Mouse (Mus musculus): ENCODE data around the gene Nudt8.
"Not testable (repeated sequence)": the region's sequence is repeated elsewhere in the genome, so short reads cannot be mapped to it uniquely, and the experiment has no call there.

Gene Nudt8

DNA sequence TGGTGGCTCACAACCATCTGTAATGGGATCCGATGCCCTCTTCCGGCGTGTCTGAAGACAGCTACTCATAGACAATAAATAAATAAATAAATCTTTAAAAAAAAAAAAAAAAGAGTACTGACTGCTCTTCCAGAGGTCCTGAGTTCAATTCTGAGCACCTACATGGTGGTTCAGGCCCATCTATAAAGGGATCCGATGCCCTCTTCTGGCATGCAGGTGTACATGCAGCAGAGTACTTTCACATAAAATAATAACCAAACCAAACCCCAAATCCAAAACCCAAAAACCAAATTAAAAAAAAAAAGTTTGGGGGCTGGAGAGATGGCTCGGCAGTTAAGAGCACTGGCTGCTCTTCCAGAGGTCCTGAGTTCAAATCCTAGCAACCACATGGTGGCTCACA is 48.7 kb downstream of the Nudt8 start:
- in situ Hi-C loops (cut with MboI, MseI): not testable (repeated sequence)

DNA sequence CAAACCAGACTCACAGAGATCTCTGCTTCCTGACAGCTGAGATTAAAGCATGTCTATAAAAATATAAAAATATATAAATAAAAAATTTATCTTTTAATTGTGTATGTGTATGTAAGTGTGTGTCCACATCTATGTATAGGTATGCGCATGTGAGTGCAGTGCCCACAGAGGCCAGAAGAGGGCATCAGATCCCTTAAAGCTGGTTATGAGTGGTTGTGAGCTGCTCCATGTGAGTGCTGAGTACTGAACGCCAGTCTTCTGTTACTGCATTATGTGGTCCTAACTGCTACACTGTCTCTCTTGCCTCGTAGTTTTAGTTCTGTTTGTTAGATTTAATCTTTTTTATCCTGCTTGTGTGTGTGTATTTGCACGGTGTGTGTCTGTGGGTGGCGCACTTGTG is 50.6 kb downstream of the Nudt8 start:
- in situ Hi-C loops (cut with MboI, MseI): no loop called here
